Mouse (Mus musculus): ENCODE measurements around the gene Rtn4rl1. TPM values are rescaled to one million over a fixed set of nuclear protein-coding genes. Genes with fewer than 3 reads are reported as not detected.

The Rtn4rl1 gene
- total RNA-seq, 2 experiments from 2014 or later: 0.80 TPM; not detected in 1

GRCm38 (mm10) chr11:75244368-75245275 lies 51.0 kb downstream of the Rtn4rl1 start:
- no peak for ATAC-seq (replicated peaks; ENCODE audit: low FRiP score, low TSS enrichment, poor library complexity, severe bottlenecking)

- peak; percentile 35 for ATAC-seq (replicated peaks; ENCODE audit: low FRiP score, low TSS enrichment, poor library complexity, severe bottlenecking)
Observed at GRCm38 (mm10) chr11:75245372-75246330, 52.1 kb downstream of the Rtn4rl1 start.

GRCm38 (mm10) chr11:75246589-75246988 lies 53.0 kb downstream of the Rtn4rl1 start:
- ATAC-seq (replicated peaks; ENCODE audit: low FRiP score, low TSS enrichment, poor library complexity, severe bottlenecking): no peak

GRCm38 (mm10) chr11:75247137-75247730 lies 53.7 kb downstream of the Rtn4rl1 start:
- ATAC-seq (replicated peaks; ENCODE audit: low FRiP score, low TSS enrichment, poor library complexity, severe bottlenecking): no peak

GRCm38 (mm10) chr11:75249588-75249987 lies 56.0 kb downstream of the Rtn4rl1 start:
- no peak for ATAC-seq (replicated peaks; ENCODE audit: low FRiP score, low TSS enrichment, poor library complexity, severe bottlenecking)

GRCm38 (mm10) chr11:75251006-75251512 lies 57.5 kb downstream of the Rtn4rl1 start:
- ATAC-seq (replicated peaks; ENCODE audit: low FRiP score, low TSS enrichment, poor library complexity, severe bottlenecking): no peak

GRCm38 (mm10) chr11:75251557-75252070 lies 58.0 kb downstream of the Rtn4rl1 start:
- no peak for ATAC-seq (replicated peaks; ENCODE audit: low FRiP score, low TSS enrichment, poor library complexity, severe bottlenecking)

GRCm38 (mm10) chr11:75254252-75254912 lies 60.8 kb downstream of the Rtn4rl1 start:
- ATAC-seq (replicated peaks; ENCODE audit: low FRiP score, low TSS enrichment, poor library complexity, severe bottlenecking): peak; percentile 97

GRCm38 (mm10) chr11:75255330-75255729 lies 61.7 kb downstream of the Rtn4rl1 start:
- no peak for ATAC-seq (replicated peaks; ENCODE audit: low FRiP score, low TSS enrichment, poor library complexity, severe bottlenecking)

GRCm38 (mm10) chr11:75257056-75257648 lies 63.6 kb downstream of the Rtn4rl1 start:
- ATAC-seq (replicated peaks; ENCODE audit: low FRiP score, low TSS enrichment, poor library complexity, severe bottlenecking): no peak

- ATAC-seq (replicated peaks; ENCODE audit: low FRiP score, low TSS enrichment, poor library complexity, severe bottlenecking): no peak
Observed at GRCm38 (mm10) chr11:75259416-75259815, 65.8 kb downstream of the Rtn4rl1 start.

- no peak for ATAC-seq (replicated peaks; ENCODE audit: low FRiP score, low TSS enrichment, poor library complexity, severe bottlenecking)
Observed at GRCm38 (mm10) chr11:75259996-75260561, 66.5 kb downstream of the Rtn4rl1 start.

GRCm38 (mm10) chr11:75261016-75261415 lies 67.4 kb downstream of the Rtn4rl1 start:
- ATAC-seq (replicated peaks; ENCODE audit: low FRiP score, low TSS enrichment, poor library complexity, severe bottlenecking): no peak

- ATAC-seq (replicated peaks; ENCODE audit: low FRiP score, low TSS enrichment, poor library complexity, severe bottlenecking): no peak
Observed at GRCm38 (mm10) chr11:75261730-75262129, 68.1 kb downstream of the Rtn4rl1 start.

- ATAC-seq (replicated peaks; ENCODE audit: low FRiP score, low TSS enrichment, poor library complexity, severe bottlenecking): no peak
Observed at GRCm38 (mm10) chr11:75262181-75262580, 68.6 kb downstream of the Rtn4rl1 start.

GRCm38 (mm10) chr11:75262791-75263190 lies 69.2 kb downstream of the Rtn4rl1 start:
- ATAC-seq (replicated peaks; ENCODE audit: low FRiP score, low TSS enrichment, poor library complexity, severe bottlenecking): no peak

- ATAC-seq (replicated peaks; ENCODE audit: low FRiP score, low TSS enrichment, poor library complexity, severe bottlenecking): no peak
Observed at GRCm38 (mm10) chr11:75263274-75263963, 69.8 kb downstream of the Rtn4rl1 start.

- no peak for ATAC-seq (replicated peaks; ENCODE audit: low FRiP score, low TSS enrichment, poor library complexity, severe bottlenecking)
Observed at GRCm38 (mm10) chr11:75263964-75264312, 70.4 kb downstream of the Rtn4rl1 start.

Measured in megakaryocyte-erythroid progenitor cell, adult 5-6 weeks (primary cell).